Mouse (Mus musculus): ENCODE data around the gene Foxc1.

- TF ChIP-seq CTCF (IDR thresholded peaks at IDR 0.05; ENCODE audit: extremely low read depth, insufficient read length, insufficient replicate concordance, low read depth, low read length) (no peak), POLR2A (IDR thresholded peaks at IDR 0.05; ENCODE audit: low read depth, low read length) (no peak)
Observed at GRCm38 (mm10) chr13:31801703-31802305, 4.6 kb upstream of the Foxc1 start.
